Mouse (Mus musculus) testis, adult 2 months (tissue): ENCODE measurements at regions not wholly inside any gene's neighbourhood (a gene's known extent, or its start where the extent isn't known, plus 50 kb on each side); places are given as distances from the start of the nearest gene placed in this dataset.

Source experiments
- CTCF ChIP-seq: fragments of 200-500 bp; IDR thresholded peaks from 2 replicates; pipeline ENCODE4 v1.5.1; 2012; ENCODE audit warnings: low read depth, mild to moderate bottlenecking, inconsistent platforms, low read length, moderate library complexity; ENCODE audit not compliant: control insufficient read depth, insufficient read depth, insufficient replicate concordance
- POLR2A ChIP-seq: fragments of 200-500 bp; IDR thresholded peaks from 2 replicates; pipeline ENCODE4 v1.6.1; 2012; ENCODE audit warnings: low read depth, mild to moderate bottlenecking, inconsistent platforms, low read length, moderate library complexity; ENCODE audit not compliant: control insufficient read depth

DNA sequence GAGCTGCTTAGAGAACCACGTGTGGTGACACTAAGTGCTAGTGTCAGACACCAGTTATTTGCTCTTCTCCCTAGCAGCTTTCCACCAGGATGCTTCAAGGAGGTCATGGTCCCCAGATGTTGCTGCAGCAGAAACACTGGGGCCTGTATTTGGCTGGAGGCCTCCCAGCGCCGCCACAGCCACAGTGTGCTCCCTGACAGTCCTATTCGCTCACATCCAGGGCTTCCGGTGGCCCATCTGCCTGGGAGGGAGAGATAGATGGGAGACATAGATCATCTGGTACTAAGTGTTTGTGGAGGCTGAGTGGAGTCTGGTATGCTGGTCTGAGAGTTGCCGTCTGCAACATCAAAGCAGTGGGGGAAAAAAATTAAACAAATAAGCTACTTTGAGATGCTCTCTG lies 301.6 kb downstream of the Tns1 start:
- TF ChIP-seq POLR2A (no peak), CTCF (no peak)
